Mouse (Mus musculus): Measurements from ENCODE around the gene Ppox.

The Ppox gene

DNA sequence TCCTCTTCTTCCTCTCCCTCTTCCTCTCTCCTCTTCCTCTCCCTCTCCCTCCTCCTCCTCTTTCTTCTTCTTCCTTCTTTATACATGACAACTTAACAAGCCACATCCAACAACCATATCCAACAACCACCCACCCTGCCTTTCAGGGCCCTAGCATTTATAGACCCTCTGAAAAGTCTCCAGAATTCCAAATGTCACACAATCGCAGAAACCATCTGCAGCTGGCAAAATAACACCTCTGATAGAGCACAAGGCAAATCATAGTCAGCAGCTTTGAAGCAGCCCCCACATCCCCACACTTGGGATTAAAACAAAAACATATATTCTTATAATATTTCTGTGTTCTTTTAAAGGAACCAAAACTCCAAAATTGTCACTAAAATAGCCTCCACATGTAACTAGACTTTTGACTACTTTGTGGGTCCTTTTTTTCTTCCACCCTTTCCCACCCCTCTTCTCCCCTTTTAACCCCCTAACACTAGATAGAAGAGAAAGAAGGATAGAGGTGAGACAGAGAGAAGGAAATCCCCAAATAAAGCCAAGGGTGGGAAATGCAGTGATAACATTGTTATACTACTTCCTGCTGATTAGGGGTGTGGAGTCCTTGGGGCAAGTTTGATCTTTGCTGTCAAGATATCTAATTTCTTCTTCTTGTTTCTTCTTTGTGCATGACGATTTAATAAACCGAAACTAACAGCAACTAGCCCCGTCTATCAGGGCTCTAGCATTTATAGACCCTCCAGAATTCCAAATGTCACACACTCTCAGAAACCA is 14.8 kb downstream of the Ppox start:
- no peak for DNase-seq (ENCODE audit: low read depth, low spot score)

DNA sequence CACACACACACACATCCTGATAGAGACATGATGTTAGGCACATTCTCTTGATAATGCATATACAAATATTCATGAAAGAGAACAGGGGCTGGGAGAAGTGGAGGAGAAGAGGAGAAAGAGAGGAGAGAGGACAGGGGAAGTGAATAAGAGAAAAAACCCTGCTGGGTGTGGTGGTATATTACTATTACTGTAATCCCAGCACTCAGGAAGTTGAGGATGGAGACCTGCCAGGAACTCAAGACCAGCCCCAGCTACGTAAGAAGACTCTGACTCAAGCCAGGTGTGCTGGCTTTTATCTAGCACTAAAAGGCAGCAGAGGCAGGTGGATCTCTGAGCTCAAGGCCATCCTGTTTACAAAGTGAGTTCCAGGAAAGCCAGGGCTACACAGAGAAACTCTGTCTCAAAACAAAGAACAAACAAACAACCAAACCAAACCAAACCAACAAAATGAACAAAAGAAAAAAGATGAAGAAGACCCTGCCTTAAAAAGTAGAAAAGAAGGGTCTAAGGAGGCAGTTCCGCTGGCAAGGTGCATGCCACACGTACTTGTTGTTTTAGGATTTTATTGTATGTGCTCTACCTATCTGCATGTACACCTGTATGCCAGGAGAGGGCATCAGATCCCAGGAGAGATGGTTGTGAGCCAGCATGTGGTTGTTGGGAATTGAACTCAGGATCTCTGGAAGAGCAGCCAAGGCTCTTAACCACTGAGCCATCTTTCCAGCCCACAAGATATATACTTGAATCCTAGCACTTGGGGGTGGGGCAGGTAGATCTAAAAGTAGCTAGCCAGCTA is 17.1 kb downstream of the Ppox start:
- peak; percentile 71 for DNase-seq (ENCODE audit: low read depth, low spot score)

DNA sequence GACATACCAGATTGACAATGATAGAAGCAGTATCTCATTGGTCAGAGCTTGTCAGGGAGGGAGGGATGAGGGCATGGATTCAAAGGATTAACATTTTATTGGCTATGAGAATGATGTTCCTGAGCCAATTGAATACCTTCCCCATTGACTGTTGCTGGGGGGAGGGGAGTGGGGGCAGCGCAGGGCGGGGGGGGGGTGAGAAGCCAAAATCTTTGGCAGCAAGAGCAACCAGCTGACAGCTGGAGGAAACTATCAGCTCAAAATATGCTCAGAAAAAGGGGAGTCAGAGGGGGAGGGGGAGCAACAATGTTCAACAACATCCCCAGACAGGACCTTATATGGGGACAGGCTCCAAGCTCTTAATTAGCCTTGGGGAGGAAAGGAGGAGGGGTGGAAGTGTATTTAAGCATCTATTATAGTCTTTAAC is 17.8 kb downstream of the Ppox start:
- no peak for DNase-seq (ENCODE audit: low read depth, low spot score)

DNA sequence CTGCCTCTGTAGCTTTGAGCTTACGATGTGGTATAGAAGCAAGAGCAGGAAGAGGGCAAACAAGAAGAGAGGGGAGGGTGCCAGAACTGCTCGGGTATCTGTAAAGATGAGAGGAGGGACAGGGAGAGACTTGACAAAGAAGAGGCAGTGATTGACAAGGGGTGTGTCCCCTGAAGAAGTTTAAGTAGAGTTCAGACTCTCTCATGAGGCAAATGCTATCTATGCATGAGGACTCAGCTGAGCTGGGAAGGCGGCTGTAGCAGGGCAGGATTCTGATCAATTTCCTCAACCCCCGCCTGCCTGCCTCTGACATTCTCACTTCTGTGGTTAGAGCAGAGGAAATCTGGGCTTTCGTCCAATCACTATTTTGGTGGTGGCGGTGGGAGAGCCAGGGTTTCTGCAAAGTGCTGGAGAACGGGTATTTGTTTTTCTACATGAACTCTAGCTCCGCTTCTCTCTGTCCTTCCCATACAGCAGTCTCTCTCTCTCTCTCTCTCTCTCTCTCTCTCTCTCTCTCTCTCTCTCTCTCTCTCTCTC is 18.3 kb downstream of the Ppox start:
- DNase-seq (ENCODE audit: low read depth, low spot score): no peak

DNA sequence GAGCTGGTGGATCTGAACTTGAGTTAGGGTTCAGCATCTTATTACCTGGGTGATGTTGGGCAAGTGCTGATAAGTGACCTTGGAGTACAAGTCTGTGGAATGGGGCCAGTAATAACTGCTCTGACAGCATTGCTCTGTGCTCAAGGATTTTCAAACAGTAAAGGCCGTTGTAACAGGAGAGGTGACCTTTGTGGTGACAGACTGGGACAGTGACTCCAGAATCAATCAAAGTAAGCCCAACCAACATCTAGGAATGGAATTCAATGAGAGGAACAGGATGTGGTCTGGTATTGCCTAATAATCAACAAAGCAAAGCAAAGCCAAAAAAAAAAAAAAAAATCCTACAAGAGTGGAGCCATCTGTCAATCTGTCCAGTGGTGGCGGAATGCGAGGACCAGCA is 20.7 kb downstream of the Ppox start:
- DNase-seq (ENCODE audit: low read depth, low spot score): no peak

DNA sequence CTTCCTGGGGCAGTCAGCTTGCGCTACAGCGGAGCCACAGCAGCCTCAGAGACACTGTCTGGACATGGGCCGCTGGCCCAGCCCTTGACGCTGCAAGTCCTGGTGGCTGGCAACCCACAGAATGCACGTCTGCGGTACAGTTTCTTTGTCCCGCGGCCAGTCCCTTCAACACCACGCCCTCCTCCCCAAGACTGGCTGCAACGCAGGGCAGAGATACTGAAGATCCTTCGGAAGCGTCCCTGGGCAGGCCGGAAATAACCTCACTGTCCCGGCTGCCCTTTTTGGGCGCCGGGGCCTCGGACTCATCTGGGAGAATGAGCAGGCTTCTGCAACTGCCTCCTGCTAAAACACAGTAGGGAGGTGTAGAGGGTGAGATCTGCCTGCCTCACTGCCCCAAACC is 22.1 kb downstream of the Ppox start:
- DNase-seq (ENCODE audit: low read depth, low spot score): no peak

DNA sequence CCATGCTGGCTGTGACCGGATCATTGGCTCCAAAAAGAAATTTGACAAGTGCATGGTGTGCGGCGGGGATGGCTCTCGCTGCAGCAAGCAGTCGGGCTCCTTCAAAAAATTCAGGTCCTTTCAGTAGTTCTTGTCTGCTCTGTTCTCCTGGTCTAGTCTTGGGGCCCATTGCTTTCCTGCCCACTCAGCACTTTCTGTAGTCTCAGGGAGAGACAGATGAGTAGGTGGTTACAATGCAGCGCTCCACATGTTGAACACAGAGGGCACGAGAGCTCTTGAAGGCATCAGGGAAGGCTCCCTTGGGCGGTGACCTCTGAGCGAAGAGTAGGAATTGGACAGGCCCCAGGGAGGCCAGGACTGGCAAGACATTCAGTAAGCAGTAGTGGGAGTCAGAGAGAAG is 23.2 kb downstream of the Ppox start:
- DNase-seq (ENCODE audit: low read depth, low spot score): no peak

DNA sequence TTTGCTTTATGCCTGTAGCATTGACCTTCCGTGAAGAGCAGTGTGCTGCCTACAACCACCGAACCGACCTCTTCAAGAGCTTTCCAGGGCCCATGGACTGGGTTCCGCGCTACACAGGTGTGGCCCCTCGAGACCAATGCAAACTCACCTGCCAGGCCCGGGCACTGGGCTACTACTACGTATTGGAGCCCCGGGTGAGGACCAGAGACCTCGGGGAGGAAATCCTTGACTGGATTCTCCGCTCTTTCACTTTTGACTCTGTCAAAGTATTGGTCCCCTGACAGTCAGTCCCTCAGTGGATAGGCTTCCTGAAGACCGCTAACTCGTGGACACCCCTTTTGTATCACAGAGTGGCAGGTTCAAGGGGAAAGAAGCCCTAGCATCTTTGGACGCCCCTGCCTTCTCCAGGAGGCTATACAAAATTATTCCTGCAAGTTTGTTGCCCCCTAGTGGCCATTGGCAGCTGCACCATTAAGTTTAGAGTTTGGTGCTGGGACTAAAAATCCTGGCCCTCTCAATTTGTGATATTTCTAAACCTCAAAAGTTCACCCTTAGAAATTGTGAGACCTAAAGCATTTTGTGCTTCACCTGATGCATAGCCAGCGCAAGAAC is 23.9 kb downstream of the Ppox start:
- peak; percentile 87 for DNase-seq (ENCODE audit: low read depth, low spot score)

DNA sequence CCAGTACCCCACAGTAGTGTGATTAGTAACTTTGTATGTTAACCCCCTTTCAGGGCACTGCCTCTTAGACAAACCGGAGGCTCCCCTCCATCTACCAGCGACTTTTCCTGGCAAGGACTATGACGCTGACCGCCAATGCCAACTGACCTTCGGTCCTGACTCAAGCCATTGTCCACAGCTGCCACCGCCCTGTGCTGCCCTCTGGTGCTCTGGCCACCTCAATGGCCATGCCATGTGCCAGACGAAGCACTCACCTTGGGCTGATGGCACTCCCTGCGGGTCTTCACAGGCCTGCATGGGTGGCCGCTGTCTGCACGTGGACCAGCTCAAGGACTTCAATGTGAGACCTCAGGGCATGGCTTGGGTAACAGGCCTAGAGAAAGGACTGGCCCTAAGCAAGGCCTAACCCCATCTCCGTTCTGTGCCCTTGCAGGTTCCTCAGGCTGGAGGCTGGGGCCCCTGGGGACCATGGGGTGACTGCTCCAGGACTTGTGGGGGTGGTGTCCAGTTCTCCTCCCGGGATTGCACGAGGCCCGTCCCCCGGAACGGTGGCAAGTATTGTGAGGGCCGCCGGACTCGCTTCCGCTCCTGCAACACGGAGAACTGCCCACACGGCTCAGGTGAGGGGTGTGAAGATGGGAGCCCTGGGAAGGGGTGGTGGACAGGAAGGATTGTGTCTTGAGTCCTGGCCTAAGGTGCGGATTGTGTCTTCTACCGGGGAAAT is 24.7 kb downstream of the Ppox start:
- no peak for DNase-seq (ENCODE audit: low read depth, low spot score)

DNA sequence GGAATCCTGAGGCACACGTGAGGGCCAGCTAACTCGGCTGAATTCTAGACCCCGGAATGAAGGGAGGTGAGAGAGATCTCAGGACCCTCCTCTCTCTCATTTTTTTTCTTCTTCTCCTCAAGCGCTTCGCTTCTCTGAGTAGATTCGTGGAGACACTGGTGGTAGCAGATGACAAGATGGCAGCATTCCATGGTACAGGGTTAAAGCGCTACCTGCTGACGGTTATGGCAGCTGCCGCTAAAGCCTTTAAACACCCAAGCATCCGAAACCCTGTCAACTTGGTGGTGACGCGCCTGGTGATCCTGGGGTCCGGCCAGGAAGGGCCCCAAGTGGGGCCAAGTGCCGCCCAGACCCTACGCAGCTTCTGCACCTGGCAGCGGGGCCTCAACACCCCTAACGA is 28.6 kb downstream of the Ppox start:
- no peak for DNase-seq (ENCODE audit: low read depth, low spot score)

DNA sequence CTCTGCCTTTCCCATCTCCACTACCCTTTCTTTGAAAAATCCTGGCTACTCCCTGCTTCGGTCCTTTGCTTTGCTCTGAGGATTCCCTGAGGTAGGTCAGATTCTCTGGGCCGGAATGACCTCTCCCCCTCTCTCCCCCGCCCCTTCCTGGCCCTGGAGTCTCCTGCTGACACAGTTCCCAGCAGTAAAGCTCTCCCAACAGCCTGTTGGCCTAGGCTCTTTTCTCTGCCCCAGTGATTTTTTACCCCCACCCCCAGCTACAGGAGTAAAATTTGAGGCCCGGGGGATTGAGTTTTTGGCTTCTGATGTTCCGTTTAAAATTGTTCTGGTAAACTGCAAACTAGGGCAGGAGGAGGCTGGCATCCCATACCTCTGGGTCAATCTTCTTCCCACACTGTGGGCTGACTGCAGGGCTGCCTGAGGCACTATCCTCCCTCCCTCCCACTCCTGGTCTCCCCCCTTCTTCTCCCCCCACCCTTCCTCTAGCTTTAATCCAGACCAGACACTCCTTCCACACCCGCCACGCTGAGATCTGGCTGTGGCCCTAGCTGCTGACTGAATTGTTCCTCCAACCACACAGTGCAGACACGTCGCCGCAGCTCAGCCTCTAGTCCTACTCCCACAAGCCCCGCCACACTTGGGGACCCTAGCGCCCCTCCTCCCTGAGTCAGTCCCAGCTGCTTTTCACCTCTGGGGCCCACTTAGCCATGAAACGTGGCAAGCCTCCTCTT is 29.2 kb downstream of the Ppox start:
- peak; percentile 46 for DNase-seq (ENCODE audit: low read depth, low spot score)

DNA sequence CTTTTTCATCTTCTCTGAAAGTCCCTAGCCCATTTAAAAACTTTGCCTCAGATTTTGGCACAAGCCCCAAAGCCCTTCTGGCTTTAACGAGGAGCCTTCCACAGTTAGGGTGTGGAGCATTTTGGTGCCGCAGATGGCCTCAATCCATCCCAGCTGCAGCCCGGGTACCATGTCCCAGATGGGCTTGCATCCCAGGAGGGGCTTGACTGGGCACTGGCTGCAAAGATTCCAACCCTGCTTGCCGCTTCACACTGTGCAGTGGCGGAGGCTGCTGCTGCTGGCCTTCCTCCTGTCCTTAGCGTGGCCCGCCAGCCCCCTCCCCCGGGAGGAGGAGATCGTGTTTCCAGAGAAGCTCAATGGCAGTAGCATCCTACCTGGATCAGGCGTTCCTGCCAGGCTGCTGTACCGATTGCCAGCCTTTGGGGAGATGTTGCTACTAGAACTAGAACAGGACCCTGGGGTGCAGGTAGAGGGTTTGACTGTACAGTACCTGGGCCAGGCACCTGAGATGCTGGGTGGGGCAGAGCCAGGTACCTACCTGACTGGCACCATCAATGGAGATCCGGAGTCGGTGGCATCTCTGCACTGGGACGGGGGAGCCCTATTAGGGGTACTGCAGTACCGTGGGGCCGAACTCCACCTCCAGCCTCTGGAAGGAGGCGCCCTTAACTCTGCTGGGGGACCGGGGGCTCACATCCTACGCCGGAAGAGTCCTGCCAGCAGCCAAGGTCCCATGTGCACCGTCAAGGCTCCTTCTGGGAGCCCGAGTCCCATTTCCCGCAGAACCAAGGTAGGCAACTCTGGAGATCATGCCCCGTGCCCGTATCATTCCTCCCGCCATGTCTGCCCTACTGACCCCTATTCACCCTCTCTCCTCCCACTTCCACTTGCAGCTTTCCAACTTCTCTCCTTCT is 30.0 kb downstream of the Ppox start, which contains the start of gene Ndufs2:
Gene Ndufs2 (minus strand): TSS at position 709 of the 914 bp plus-strand sequence.
- no peak for DNase-seq (ENCODE audit: low read depth, low spot score)

DNA sequence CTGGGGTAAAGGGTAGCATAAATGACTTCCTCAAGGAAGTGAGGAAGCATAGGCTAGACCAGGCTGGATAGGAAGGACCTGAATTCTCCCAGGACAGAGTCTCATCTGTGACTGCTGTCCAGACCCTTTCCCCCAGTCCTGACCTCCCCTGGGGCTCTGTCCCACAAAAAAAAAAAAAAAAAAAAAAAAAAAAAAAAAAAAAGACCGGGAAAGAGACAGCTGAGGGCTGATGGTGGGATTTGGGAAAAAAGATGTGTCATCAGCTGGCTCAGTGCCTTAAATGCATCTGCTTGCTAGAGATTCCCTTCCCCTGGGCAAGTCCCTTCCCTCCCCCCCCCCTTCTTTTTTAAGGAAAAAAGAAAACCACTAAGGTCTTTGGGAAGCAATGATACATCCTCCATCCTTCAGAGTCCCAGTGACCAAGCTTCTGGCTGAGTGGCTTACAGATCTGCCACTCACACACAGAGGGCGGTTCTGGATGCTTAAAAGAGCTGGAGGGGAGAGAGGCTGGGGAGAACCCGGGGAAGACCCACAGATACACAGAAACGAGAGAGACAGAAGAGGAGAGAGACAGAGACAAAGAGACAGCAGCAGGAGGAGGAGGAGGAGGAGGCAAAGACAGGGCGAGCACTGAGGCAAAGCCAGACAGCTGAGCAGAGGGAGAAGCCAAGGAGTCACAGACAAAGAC is 30.9 kb downstream of the Ppox start, which contains the start of gene Adamts4:
Gene Adamts4 (plus strand): TSS at position 509 of the 688 bp plus-strand sequence.
- DNase-seq (ENCODE audit: low read depth, low spot score): no peak

DNA sequence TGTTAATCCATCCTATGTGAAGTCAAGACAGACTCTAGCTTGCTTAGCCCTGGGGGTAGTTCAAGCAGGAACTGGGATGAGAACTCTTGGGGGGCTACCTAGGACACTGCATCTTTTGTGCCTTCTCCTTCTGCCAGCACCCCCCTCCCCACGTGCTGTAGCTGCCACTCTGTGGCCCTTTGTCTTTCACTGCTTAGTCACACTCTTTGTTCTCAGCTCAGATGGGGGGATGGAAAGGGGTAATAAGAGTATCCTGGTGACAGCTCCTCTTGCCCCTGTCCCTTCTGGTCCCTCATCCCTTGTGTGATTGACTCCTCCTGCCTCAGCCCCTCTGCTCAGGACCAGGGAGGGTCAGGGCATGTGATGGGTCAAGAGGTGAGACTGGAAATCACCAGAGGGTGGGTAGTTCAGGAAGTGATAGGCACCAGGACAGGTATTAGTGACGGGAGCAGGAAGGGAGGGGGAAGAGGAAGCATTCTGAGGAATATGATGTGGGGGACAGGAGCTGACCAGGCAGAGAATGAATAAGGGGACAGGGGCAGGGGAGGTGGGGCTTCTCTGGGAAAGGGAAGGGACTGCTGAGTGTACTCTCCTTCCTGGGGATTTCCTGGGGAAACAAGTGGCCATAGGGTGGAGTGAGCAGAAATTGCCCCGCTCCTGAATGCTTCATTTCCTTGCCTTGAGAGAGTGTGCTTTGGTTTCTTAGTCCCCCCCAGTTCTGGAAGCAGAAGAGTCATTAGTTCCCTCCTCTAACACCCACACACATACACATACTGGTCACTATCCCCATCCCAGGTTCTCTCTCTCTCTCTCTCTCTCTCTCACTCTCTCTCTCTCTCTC is 32.4 kb downstream of the Ppox start:
- DNase-seq (ENCODE audit: low read depth, low spot score): no peak

DNA sequence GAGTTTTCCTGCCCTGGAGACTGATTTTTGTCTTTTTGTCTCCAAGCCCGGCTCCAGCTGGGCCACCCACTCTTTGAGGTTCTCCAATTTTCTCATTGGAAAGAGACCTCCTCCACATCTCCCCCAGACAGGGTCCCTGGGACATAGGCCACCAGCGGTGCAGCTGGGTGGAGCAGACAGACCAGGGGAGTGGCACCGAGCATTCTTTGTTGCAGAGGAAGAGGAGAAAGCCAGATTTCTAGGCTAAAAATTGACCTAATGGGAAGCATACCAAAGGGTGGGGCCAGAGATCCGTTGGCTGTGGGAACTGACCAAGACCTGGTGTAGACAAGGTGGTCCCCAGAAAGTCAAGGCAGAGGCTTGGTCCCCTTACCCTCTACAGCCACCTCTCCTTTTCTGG is 33.1 kb downstream of the Ppox start:
- no peak for DNase-seq (ENCODE audit: low read depth, low spot score)

DNA sequence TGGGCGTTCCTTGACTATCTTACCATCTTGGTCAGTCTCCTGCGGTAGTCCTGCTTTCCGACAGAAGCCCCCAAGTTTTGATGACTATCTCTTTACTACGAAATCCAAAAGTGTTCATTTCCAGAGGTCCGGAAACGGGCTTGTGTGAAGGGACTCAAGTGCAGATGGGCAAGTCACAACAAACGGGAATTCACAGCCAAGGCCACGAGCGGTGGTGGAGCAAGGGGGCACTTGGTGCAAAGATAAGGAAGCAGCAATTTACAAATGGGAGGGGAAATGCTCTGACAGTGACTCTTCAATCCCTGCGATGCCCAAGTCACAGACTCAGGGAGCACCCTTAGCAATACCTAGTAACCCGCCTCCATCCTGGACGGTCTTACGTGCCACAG is 33.5 kb downstream of the Ppox start:
- DNase-seq (ENCODE audit: low read depth, low spot score): no peak

DNA sequence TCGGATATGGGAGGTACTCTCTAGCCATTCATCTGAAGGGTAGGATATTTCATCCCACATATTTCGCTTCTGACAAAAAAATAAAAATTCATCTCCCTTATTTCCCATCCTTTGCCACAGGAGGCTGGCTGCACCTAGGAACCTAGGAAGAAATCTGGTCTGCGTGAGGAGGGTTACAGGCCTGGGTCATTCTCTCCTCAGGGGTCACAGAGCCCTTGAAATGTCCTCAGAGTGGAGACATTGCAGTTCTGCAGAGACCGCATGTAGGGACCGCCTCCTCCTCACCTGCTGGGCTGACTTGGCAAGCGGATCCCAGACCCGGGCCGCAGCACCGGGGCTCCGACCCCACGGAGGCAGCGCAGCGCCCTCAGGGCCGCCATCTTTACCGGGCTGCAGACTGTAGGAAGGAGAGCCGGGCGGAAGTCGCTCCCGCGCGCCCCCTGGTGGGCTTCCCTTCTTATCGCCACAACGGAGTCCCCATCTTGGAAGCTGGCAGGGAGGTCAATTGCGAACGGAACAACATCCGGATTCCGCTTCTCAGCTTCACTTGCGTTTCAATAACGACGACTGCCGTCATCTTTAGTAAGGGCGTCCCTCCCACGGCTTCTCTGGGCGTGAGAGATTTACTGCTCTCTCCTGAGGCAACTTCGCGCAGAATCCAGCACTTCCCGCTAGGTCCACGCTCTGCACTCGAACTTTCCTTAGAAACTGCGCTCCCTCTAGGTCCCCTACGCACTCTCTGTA is 34.1 kb downstream of the Ppox start:
- peak; percentile 98 for DNase-seq (ENCODE audit: low read depth, low spot score)

DNA sequence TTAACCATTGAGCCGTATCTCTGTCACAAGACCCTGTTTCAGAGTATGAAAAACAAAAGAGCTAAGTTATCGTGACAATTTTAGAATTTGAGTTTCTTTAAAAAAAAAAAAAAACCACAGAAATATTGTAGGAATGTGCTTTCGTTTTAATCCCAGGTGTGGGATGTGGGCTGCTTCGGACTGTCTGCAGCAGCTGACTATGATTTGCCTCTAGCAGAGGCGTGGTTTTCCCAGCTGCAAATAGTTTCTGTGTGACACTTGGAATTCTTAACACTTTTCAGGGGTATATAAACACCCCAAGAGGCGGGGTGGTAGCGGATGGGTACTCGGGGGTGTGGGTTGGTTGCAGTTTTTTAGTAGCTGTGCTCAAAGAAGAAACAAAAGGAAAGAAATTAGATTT is 35.6 kb downstream of the Ppox start:
- no peak for DNase-seq (ENCODE audit: low read depth, low spot score)

Measured in ZHBTc4 (cell line).